Mouse (Mus musculus): ENCODE measurements around the gene Cdhr3. TPM values are rescaled to one million over a fixed set of nuclear protein-coding genes. Genes with fewer than 3 reads are reported as not detected.

Gene Cdhr3
- polyA plus RNA-seq, 1 experiment from 2014 or later = not detected

GRCm38 (mm10) chr12:33125594-33126227 is 33.0 kb upstream of the Cdhr3 start:
- H3K9me3 ChIP-seq (replicated peaks; ENCODE audit: control insufficient read depth, low read length) = no peaks in the 10 kb centered on the region
- WGBS (ENCODE audit: insufficient replicate concordance) = 17% methylated on average over 9 of the region's 9 CpGs
- no peaks in the 10 kb centered on the region for H3K4me1 ChIP-seq (ENCODE audit: control insufficient read depth, low read depth, low read length)
- no peak for ATAC-seq (ENCODE audit: low read depth)
- H3K27ac ChIP-seq (ENCODE audit: low read length) = no peak overlapping the region
- no peak overlapping the region for H3K4me3 ChIP-seq (ENCODE audit: low read depth, low read length)
- H3K27me3 ChIP-seq (ENCODE audit: control insufficient read depth, insufficient read depth, low read depth, low read length) = no peaks in the 10 kb centered on the region; the same call in 1 of the 2 replicates
- no peak overlapping the region for H3K9ac ChIP-seq (ENCODE audit: low read depth, low read length)
- H3K4me2 ChIP-seq (ENCODE audit: low read depth, low read length) = no peak overlapping the region
- H3K36me3 ChIP-seq (ENCODE audit: control insufficient read depth, insufficient read depth) = no peaks in the 10 kb centered on the region

- ATAC-seq (ENCODE audit: low read depth) = no peak
- Histone ChIP-seq H3K27ac (ENCODE audit: low read length) (no peak overlapping the region), H3K4me1 (ENCODE audit: control insufficient read depth, low read depth, low read length) (no peaks in the 10 kb centered on the region)
Observed at GRCm38 (mm10) chr12:33118624-33119301, 26.1 kb upstream of the Cdhr3 start.

DNA sequence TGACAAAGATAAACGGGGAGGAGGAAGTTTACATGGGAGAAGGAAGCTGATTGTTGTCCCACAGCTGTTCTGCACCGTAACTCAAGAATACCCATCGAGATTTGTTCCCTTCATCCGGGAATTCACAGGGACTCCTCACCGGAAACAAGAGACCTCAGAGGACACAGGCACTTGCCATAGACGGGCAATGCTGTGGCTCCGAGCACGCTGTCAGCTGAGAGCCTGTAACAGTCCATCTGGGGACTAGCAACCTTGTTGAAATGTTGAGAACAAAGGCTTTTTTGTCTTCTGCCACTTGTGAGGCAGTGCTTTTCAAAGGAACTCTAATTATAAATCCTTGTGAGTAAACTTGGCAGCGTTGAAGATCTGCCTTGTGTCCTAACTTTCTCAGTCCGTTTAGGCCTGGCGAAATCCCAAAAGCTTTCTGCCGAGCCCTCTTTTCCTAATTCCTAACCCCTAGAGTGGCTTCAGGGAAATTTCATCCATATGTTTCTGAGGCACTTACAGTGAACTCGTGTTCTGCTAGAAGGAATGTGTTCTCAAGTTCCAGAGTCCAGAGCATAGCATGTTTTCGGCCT is 18.3 kb upstream of the Cdhr3 start:
- Histone ChIP-seq H3K9ac (ENCODE audit: low read depth, low read length) (no peak overlapping the region), H3K27me3 (ENCODE audit: control insufficient read depth, insufficient read depth, low read depth, low read length) (no peaks in the 10 kb centered on the region), H3K36me3 (ENCODE audit: control insufficient read depth, insufficient read depth) (no peaks in the 10 kb centered on the region), H3K4me1 (ENCODE audit: control insufficient read depth, low read depth, low read length) (no peaks in the 10 kb centered on the region), H3K9me3 (replicated peaks; ENCODE audit: control insufficient read depth, low read length) (no peaks in the 10 kb centered on the region), H3K4me3 (ENCODE audit: low read depth, low read length) (no peak overlapping the region), H3K27ac (ENCODE audit: low read length) (peak overlapping the region; percentile 31; the same call in 1 of the 2 replicates), H3K4me2 (ENCODE audit: low read depth, low read length) (no peak overlapping the region)
- 22% methylated on average over 14 of the region's 14 CpGs for WGBS (ENCODE audit: insufficient replicate concordance)
- no peak for ATAC-seq (ENCODE audit: low read depth)

More at GRCm38 (mm10) chr12:33118624-33119301, 26.1 kb upstream of the Cdhr3 start:
- no peak overlapping the region for H3K9ac ChIP-seq (ENCODE audit: low read depth, low read length)
- no peaks in the 10 kb centered on the region for H3K27me3 ChIP-seq (ENCODE audit: control insufficient read depth, insufficient read depth, low read depth, low read length)
- peak overlapping the region; percentile 3 for H3K4me2 ChIP-seq (ENCODE audit: low read depth, low read length)
- no peaks in the 10 kb centered on the region for H3K9me3 ChIP-seq (replicated peaks; ENCODE audit: control insufficient read depth, low read length)
- no peak overlapping the region for H3K4me3 ChIP-seq (ENCODE audit: low read depth, low read length)
- 28% methylated on average over 15 of the region's 15 CpGs for WGBS (ENCODE audit: insufficient replicate concordance)
- H3K36me3 ChIP-seq (ENCODE audit: control insufficient read depth, insufficient read depth) = no peaks in the 10 kb centered on the region

GRCm38 (mm10) chr12:33109531-33109930 is 16.9 kb upstream of the Cdhr3 start:
- H3K9me3 ChIP-seq (replicated peaks; ENCODE audit: control insufficient read depth, low read length) = no peaks in the 10 kb centered on the region
- no peak overlapping the region for H3K27ac ChIP-seq (ENCODE audit: low read length)
- H3K9ac ChIP-seq (ENCODE audit: low read depth, low read length) = no peak overlapping the region
- no peak for ATAC-seq (ENCODE audit: low read depth)
- H3K4me1 ChIP-seq (ENCODE audit: control insufficient read depth, low read depth, low read length) = no peaks in the 10 kb centered on the region
- no peak overlapping the region for H3K4me3 ChIP-seq (ENCODE audit: low read depth, low read length)
- H3K36me3 ChIP-seq (ENCODE audit: control insufficient read depth, insufficient read depth) = no peaks in the 10 kb centered on the region
- no peaks in the 10 kb centered on the region for H3K27me3 ChIP-seq (ENCODE audit: control insufficient read depth, insufficient read depth, low read depth, low read length)
- H3K4me2 ChIP-seq (ENCODE audit: low read depth, low read length) = no peak overlapping the region

GRCm38 (mm10) chr12:33106438-33107167 is 13.9 kb upstream of the Cdhr3 start:
- ATAC-seq (ENCODE audit: low read depth) = no peak
- Histone ChIP-seq H3K27me3 (ENCODE audit: control insufficient read depth, insufficient read depth, low read depth, low read length) (no peaks in the 10 kb centered on the region), H3K36me3 (ENCODE audit: control insufficient read depth, insufficient read depth) (no peaks in the 10 kb centered on the region), H3K4me3 (ENCODE audit: low read depth, low read length) (no peak overlapping the region), H3K9ac (ENCODE audit: low read depth, low read length) (no peak overlapping the region), H3K4me2 (ENCODE audit: low read depth, low read length) (no peak overlapping the region), H3K27ac (ENCODE audit: low read length) (no peak overlapping the region), H3K4me1 (ENCODE audit: control insufficient read depth, low read depth, low read length) (no peaks in the 10 kb centered on the region), H3K9me3 (replicated peaks; ENCODE audit: control insufficient read depth, low read length) (no peaks in the 10 kb centered on the region)
- 67% methylated on average over 10 of the region's 10 CpGs for WGBS (ENCODE audit: insufficient replicate concordance)

DNA sequence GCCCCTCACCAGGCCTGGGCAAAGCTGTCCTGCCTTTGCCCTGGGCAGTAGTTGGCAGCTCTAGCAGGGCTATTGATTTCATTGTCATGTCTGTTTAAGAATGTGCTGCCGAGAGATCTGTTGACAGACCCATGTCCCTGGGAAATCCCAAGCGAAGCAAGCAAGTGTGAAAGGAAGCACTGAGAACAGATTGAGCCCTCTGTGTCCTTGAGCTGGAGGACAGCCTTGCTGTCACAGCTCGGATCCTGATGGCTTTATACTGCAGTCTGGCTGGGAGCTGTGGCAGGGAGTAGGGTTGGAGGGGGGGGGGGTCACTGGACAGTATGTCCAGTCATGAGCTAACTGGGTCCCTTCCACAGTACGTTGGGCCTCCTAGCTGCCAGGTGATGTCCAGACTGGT is 13.0 kb upstream of the Cdhr3 start:
- H3K4me3 ChIP-seq (ENCODE audit: low read depth, low read length) = no peak overlapping the region
- no peaks in the 10 kb centered on the region for H3K9me3 ChIP-seq (replicated peaks; ENCODE audit: control insufficient read depth, low read length)
- H3K27me3 ChIP-seq (ENCODE audit: control insufficient read depth, insufficient read depth, low read depth, low read length) = no peaks in the 10 kb centered on the region
- 35% methylated on average over 4 of the region's 4 CpGs for WGBS (ENCODE audit: insufficient replicate concordance)
- no peak overlapping the region for H3K27ac ChIP-seq (ENCODE audit: low read length)
- no peak overlapping the region for H3K9ac ChIP-seq (ENCODE audit: low read depth, low read length)
- H3K36me3 ChIP-seq (ENCODE audit: control insufficient read depth, insufficient read depth) = no peaks in the 10 kb centered on the region
- ATAC-seq (ENCODE audit: low read depth) = no peak
- no peak overlapping the region for H3K4me2 ChIP-seq (ENCODE audit: low read depth, low read length)
- no peaks in the 10 kb centered on the region for H3K4me1 ChIP-seq (ENCODE audit: control insufficient read depth, low read depth, low read length)

GRCm38 (mm10) chr12:33102342-33103115 is 9.9 kb upstream of the Cdhr3 start:
- no peak overlapping the region for H3K27ac ChIP-seq (ENCODE audit: low read length)
- 56% methylated on average over 15 of the region's 15 CpGs for WGBS (ENCODE audit: insufficient replicate concordance)

DNA sequence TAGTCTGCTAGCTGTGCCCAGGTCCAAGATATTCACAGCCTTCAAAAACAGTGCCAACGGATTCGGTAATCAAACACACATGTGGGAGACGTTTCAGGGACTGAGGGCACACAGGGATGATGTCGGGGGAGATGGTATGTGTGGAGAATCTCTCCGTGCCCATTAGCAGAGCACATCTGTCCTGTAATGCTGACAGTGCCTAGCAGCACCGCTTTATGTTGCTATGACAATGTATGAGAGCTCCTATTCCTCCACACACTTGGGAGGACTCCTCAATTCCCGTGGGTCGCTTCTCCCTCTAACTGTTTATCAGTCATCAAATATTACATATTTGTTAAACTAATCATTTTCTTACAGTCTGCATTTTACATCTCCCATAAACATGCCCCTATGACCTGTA is 9.0 kb upstream of the Cdhr3 start:
- no peaks in the 10 kb centered on the region for H3K27me3 ChIP-seq (ENCODE audit: control insufficient read depth, insufficient read depth, low read depth, low read length)
- H3K4me3 ChIP-seq (ENCODE audit: low read depth, low read length) = no peak overlapping the region
- 67% methylated on average over 8 of the region's 8 CpGs for WGBS (ENCODE audit: insufficient replicate concordance)
- H3K4me2 ChIP-seq (ENCODE audit: low read depth, low read length) = no peak overlapping the region
- no peaks in the 10 kb centered on the region for H3K36me3 ChIP-seq (ENCODE audit: control insufficient read depth, insufficient read depth)
- H3K4me1 ChIP-seq (ENCODE audit: control insufficient read depth, low read depth, low read length) = no peaks in the 10 kb centered on the region
- H3K9ac ChIP-seq (ENCODE audit: low read depth, low read length) = no peak overlapping the region
- no peak overlapping the region for H3K27ac ChIP-seq (ENCODE audit: low read length)
- no peak for ATAC-seq (ENCODE audit: low read depth)
- no peaks in the 10 kb centered on the region for H3K9me3 ChIP-seq (replicated peaks; ENCODE audit: control insufficient read depth, low read length)

More at GRCm38 (mm10) chr12:33102342-33103115, 9.9 kb upstream of the Cdhr3 start:
- H3K36me3 ChIP-seq (ENCODE audit: control insufficient read depth, insufficient read depth) = no peaks in the 10 kb centered on the region
- H3K4me1 ChIP-seq (ENCODE audit: control insufficient read depth, low read depth, low read length) = no peaks in the 10 kb centered on the region
- no peak overlapping the region for H3K4me2 ChIP-seq (ENCODE audit: low read depth, low read length)
- no peaks in the 10 kb centered on the region for H3K9me3 ChIP-seq (replicated peaks; ENCODE audit: control insufficient read depth, low read length)
- no peaks in the 10 kb centered on the region for H3K27me3 ChIP-seq (ENCODE audit: control insufficient read depth, insufficient read depth, low read depth, low read length)
- H3K4me3 ChIP-seq (ENCODE audit: low read depth, low read length) = no peak overlapping the region
- no peak for ATAC-seq (ENCODE audit: low read depth)
- H3K9ac ChIP-seq (ENCODE audit: low read depth, low read length) = no peak overlapping the region
